Mouse (Mus musculus): Measurements from ENCODE around the gene Phb.
"Not testable (repeated sequence)": the region's sequence is repeated elsewhere in the genome, so short reads cannot be mapped to it uniquely, and the experiment has no call there.

Phb gene

DNA sequence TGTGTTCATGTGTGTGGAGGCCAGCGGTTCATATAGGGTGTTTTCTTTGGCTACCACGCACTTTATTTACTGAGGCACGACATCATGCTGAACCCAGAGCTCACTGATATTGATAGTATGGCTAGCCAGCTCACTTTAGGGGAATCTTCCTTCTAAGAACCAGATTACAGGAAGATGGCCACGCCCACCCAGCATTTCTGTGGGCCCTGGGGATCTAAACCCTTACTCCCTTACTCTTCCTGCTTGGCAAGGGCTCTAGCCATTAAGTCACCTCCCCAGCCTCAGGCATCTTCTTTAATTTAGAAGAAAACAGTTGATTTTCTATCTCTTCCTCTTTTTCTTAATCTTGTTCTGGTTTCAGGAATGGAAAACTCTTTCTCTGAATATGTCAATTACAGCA, 9.3 kb upstream of the Phb start:
- no peak for DNase-seq

DNA sequence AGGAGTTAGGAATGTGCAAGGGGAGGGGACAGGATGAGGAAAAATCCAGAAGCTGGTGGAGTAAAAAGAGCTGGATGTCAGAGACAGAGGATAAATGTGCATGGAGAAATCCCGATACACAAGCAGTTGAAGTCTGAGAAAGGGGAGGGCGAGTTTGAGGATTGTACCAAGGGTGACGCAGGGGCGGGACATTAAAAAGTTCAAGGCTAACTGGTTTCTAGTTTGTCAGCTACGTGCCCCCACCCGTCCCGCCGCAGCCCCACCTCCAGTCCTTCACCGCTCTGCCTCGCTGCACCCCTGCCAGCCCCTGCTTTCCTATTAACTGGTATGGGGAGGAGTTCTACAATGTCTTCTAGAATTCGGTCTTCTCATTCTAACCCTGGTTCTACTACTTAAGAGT, 420 bp downstream of the Phb start:
- peak; percentile 20 to 39 for DNase-seq

DNA sequence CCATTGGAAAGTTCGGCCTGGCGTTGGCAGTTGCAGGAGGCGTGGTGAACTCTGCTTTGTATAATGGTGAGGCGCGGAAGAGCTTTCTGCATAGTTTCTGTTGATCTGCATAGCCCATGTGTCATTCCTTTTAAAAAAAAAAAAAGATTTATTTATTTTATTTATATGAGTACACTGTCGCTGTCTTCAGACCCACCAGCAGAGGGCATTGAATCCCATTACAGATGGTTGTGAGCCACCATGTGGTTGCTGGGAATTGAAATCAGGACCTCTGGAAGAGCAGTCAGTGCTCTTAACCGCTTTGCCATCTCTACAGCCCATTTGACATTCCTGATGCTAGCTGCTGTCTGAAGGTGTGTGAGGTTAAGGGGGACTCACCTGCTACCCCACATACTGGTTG, 1.3 kb downstream of the Phb start:
- not testable (repeated sequence) for DNase-seq

DNA sequence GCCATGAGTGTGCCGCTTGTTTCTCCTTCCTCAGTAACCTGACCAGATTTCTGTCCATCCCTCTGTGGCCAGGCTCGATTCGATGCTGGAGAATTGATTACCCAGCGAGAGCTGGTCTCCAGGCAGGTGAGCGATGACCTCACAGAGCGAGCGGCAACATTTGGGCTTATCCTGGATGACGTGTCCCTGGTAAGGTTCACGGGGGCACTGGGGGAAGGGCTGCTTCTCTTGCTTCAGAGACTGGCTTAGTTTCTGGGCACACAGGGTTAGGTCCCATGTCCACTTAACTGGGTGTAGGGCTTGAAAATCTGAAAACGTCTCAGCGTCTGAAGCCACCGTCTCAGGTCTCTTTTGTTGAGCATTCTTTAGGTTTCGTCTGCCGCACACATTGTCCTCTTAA, 8.7 kb downstream of the Phb start:
- DNase-seq: no peak

DNA sequence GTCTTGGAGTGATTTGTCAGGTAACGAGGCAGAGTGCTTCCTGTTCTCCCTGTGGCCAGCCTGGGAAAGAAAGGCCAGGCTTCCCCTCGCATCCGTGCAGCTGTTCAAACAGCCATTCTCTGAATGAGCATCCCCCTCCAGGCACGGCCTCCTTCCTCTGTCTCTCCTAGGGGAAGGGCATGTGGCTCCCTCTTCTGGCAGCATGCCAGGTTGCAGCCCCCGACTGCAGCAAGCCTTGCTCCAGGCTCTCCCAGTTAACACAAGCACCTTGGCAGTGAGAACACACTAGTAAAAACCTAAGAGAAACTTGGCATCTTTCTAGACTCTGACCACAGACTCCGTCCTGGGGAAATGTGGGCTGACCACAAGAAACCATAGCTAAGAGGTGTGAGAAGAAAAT, 9.6 kb downstream of the Phb start:
- DNase-seq: peak in 1 of 2 experiments; percentile 26

DNA sequence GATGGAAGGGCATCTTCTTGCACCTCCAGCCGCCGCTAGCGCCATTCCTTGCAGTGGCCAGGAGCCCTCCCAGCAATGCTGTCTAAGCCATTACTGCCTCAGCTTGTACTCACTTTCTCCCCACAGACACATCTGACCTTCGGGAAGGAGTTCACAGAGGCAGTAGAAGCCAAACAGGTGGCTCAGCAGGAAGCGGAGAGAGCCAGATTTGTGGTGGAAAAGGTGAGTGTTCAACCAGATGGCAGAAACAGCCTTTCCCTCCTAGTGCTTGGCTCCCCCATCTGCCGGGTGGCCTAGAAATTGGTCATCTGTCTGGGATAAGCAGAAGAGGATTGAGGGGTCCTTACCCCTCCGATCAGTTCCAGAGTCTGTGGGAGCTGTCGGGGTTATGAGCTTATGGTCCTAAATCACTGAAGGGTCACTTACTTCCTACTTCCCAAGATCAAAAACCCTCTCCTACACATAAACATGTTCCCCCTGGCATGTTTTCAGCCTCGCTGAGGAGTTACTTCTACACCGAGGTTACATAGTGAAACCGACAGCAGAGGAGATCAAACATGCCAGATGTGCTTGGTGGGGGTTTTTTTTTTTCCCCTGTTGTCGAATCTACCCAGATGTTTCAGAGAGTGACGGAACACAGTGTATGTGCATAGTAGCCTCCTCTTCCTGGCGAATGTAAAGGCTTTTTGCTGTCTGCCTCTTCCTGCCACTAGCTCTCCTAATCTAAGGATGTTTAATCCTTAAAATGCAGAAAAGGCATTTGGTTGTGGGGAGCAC, 11.4 kb downstream of the Phb start:
- no peak for DNase-seq

DNA sequence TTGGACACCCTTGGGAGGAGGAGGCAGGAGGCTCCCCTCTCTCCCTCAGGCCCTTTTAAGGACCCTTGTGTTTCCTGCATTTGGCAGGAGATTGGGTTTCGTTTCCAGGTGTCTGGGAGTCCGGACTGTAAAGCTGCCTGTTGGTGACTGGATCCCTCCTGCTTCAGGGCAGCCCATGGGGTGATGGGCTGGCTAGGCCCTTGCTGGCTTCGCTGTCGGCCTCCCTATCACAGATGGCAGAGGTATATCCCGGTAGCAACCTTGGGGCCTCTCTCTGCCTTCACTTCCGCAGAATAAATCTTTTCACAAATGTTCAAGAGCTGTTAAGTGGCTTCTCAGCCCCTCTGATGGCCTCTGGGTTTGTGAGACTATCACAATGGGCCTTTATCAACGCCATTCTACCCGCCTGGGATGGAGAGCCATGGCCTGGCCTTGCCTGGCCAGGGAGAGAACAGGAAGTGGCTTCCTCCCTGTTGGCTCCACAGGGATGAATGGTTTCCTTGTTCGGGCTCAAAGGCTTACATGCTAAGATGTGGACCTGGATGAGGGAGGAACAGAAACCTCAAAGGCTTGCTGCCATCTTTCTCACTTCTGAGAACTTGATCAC, 15.3 kb downstream of the Phb start:
- DNase-seq: no peak

DNA sequence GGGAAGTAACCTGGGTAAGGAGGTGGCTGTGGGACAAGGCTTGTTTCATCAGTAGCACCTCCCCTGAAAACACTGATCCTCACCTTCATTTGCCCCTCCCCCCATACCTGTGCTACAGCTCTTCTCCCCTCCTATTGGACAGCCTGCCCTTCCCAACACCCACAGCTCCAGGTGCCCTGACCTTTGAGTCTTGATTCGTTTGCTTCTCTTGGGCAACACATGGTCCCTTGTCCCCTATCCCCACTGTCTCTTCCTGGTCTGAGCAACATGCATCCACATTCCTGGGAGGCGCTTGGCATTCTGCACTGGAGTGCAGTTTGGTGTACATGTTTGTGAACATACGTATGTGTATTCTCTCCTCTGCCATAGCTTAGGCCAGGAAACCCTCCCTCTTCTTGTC, 16.2 kb downstream of the Phb start:
- DNase-seq: no peak

DNA sequence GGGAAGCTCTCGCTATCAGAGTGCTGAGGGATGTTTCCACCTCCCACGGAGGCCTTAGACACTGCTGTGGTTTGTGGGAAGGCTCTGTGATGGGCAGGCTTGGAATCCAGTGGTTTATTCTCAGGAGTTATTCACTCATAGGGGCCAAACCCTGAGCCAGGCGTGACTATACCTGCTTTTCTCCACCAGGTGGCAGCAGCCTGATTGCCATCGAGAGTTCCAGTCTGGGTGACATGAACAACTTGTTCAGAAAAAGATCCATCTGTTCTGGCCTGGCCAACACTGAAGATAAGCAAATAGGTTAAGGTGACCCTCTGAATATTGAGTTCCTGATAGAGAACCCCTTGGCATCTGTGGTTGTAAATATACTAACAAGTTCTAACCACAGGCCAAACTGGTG, 19.3 kb downstream of the Phb start:
- DNase-seq: peak; percentile 73 to 78

DNA sequence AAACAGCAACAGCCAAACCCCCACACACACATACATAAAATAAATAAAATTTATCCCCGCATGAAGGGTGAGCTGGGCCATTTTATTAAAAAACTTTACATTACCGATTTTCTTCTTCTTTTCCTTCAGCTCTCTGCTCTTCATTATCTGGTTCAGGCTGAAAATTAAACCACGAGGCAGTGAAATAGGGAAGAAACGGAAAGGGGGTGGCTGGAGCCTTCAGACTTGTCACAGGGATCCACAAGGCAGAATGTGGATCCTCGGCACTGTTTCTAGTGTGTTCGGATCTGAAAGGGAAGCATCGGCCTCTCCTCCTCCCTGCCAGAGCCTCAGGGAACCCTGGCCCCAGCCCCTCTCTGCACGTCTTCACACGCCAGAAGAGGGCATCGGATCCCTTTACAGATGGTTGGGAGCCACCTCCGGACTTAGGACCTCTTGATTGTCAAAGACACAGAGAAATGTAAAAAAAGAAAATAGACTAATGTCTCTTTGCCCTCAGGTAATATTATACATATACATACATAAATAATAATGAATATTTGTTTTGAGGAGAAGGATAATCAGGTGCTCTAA, 20.4 kb downstream of the Phb start:
- no peak for DNase-seq

DNA sequence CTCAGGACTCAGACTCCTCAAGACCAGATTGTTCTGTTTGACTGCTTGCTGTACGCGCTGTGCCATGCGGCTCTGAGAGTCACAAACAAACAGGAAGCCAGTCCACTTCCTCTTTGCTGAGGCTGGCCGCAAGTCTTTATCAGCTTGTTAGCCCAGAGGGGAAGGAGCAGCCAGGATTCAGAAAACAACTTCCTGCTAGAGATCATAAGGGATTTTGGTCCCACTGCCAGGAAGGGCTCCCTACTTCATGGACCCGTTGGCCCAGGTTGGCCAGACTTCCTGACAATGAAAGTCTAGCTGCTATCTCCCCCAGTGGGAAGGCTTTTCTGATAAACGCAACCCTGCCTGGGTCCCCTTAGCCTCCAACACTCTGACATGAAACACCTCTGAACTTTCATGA, 21.8 kb downstream of the Phb start:
- no peak for DNase-seq

DNA sequence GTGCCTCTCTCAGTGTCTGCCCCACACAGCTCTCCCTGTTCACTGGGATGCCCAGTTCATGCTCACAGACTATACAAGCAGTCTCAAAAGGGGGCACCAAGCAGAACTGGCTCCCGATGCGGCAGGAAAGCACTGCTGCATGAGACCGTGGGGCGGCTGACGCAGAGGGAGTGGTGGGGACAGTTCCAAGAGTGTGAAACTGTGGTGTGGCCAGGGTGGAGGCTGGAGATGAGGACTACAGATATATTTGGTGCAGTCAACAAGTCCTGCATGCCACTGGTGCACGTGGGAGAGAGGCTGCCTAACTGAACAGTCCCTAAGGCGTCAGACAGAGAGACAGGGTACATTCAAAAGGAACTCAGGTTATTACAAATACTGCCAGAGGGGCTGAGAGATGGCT, 22.2 kb downstream of the Phb start:
- DNase-seq: no peak

DNA sequence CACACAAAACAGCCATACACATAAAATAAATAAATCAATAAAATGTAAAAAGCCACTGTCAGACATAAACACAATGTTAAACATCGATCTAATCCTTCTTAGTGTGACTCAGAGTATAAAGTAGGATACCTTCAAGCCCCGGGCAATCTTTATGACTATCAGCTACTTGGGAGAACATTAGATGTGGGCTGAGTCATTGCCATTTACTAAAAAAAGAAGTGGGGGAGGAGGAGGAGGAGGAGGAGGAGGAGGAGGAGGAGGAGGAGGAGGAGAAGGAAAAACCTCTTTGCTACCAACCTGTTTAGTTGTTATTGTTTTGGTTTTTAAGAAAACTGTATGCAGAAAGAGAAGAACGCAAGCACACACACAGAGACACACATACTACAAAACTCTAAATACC, 22.8 kb downstream of the Phb start:
- DNase-seq: no peak

DNA sequence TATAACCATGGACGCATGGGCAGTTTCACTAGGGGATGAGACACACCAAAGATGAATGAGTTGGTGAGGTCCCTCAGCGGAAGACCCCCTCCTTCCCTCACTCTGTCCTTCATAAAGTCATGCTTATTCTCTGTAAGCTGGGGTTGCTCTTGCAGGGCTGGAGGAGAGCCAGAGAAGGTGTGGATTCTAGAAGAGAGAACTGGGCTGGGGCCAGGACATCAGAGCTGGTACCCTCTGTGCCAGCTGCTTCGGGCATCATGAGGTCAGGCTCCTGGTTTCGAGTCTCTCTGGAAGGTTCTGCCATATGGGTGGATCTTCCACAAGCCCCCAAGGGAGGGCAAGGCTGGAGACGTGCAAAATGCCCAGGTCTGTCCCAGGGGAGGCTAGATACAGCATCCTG, 31.8 kb downstream of the Phb start:
- DNase-seq: no peak

DNA sequence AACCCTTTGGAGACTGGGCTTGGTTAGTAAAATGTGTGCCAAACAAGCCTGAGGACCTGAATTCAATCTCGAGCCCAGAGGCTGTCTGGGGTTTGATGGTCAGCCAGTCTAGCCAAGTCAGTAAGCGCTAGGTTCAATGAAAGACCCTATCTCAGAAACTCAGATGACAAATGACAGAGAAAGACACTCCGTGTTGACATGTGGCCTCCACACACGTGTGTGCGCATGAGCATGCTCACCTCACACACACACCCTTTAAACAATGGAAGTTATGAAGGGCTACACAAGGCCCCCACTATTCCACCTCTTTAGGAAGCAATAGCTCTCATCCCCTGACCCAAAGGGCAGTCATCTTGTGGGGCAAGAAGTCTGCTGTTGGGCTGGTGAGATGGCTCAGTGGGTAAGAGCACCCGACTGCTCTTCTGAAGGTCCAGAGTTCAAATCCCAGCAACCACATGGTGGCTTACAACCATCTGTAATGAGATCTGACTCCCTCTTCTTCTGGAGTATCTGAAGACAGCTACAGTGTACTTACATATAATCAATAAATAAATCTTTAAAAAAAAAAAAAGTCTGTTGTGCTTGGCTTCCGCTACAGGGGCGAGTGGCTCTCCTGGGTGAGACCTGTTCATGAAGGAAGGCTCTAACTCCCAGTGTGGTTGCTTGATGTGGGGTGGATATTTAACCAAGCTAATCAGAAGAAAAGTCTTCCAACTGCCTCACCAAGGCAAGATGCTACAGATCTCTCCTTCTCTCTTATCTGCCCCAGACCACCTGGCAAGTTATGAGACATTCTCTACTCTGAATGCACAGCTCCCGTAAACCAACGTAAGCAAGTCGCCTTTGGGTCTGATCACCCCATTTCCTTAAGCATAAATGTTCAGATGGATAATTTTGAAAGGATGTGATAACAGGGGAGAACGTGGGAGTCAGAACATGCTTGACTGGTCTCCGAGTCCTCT, 34.3 kb downstream of the Phb start:
- no peak for DNase-seq

DNA sequence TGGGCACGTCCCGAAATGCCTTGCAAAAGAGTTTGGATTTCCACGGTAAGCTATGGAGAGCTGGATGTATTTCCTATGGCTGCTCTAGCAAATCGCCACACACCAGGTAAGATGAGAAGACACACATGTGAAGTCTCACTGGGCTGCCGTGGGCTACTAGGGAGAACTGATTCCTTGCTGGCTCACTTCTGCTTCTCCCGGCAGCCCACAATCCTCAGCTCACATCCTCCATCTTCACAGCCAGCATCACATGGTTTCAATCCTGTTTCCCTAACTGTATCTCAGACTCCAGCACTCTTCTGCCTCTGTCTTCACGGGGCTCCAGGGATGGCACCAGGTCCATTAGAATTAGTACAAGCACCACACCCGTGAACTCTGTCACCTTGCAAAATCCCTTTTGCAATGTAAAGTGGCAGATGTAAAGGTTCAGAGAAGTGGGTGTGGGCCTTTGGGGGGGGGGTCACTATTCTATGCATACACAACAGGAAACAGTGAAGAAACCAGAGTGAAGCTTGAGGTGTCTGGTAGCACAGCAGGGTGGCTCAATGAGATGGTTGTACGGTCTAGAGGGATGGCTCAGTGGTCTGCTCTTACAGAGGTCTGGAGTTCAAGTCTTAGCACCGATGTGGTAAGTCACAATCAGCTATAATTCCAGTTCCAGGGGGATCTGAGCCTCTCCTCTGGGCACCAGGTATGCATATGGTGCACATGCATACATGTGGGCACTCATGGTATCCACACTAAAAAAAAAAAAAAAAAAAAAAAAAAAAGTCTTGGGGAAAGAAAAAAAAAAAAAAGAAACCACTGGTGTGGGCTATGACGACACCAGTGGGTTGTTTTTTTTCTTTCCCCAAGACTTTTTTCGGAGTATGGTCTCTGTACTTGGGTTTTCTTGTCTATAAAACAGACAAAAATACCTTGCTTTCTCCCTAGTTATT, 37.5 kb downstream of the Phb start:
- DNase-seq: no peak

DNA sequence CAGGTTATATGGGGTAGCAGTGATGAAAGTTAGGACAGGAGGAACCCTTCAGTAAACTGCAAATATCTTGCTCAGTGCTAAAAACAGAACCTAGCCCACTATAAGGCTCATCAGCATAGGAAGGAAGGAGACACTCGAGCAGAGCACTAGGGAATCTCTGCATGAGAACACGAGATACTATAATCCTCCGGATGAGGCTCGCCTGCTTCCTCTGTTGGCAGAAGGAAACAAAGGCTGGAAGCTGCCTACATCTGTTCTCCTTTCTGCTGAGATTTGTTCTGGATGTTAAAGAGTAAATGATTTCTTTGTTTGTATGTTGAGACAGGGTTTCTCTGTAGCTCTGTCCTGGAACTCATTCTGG, 38.2 kb downstream of the Phb start:
- DNase-seq: no peak

DNA sequence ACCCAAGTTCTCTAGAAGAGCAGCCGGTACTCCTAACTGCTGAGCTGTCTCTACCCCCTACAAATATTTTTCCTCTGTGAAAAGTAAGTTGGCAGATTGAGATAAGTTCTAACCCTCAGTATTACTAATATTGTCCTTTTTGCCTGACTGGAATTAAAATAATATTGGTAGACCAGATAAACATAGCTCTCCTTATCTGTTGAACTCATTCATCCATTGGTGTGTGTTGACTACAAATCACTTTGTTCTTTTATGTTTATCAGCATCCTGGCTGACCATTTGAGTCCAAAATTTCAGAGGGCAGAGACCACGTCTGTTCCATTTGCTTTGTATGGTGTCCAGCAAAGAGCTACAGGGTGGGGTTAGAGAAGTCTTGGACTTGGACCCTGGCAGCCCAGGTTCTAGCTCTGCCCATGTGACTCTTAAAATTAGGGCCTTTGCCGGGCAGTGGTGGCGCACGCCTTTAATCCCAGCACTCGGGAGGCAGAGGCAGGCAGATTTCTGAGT, 42.8 kb downstream of the Phb start:
- no peak for DNase-seq

DNA sequence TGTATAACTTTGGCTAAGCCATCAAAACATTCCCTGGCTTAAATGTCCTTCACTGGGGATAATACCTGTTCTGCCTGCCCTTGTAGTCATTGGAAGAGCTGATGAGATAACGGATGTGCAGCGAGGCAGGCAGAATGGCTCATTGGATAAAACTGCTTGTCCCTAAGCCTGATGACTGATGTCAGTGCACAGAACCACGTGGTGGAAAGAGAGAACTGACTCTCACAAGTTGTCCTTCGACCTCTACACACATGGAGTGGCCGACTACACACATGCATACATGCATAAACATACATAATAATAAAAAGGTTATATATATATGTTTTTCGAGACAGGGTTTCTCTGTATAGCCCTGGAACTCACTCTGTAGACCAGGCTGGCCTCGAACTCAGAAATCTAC, 43.7 kb downstream of the Phb start:
- no peak for DNase-seq

DNA sequence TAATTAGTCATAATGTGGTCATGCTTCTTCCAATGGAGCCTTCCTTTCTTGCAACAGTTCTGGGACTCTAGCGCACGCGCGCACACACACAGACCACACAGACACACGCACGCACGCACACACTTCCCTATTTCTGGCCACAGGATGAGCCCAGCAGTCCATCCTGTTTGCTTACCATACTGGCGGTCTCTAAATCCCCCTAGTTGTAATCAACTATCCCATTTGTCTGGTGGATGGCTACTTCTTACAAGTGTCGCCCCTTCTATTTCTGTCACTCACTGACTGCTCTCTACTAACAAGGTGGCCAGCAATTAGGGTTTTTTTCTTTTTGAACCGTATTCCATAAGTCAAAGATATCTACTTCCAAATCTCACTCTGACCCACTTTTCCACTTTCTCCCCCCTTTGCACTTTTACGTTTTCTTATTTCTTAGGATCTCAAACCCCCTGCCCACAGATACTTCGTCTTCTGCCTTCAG, 45.4 kb downstream of the Phb start:
- peak; percentile 30 to 39 for DNase-seq

DNA sequence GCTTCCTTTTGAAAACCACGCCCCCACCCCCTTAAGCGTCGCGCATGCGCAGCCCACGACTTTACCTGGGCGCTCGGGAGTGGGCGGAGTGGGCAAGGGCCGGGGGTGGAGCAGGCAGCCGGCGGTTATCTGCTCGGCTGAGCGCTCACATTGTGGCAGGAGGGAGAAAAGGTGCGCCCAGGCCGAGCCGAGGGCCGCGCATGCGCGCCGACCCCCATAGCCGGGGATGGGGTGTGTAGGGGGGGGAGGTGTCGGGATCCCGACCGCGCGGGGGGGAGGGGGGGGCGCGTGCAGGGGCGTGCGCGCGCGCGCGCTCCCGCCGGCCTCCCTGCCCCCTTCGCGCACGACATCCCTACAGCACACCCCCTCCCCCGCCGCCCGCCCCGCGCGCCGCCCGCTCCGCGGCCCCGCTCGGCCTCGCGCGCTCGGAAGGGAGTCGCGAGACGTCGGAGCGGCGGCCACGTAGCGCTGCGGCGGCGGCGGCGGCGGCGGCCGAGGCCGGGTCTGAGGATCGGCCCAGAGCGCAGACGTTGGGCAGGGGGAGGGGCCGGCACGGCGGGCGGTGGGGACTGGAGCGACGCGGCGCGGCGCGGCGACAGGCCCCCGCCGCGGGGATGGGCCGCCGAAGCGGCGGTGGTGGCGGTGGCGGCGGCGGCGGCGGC, 45.9 kb downstream of the Phb start, which contains the start of gene Zfp652:
Gene Zfp652, plus strand, starts transcription at position 111 of the 662 bp plus-strand sequence.
- peak; percentile 94 for DNase-seq
